Mouse (Mus musculus): ENCODE data around the gene Dgkh. TPM values are rescaled to one million over a fixed set of nuclear protein-coding genes. Genes with fewer than 3 reads are reported as not detected.
"Not testable (repeated sequence)": the region's sequence is repeated elsewhere in the genome, so short reads cannot be mapped to it uniquely, and the experiment has no call there.

Dgkh gene
- total RNA-seq (2021), result 1 to 10 TPM; 6.9 to 7.0 TPM
- 0.58 and 0.59 TPM in 2 replicates for polyA plus RNA-seq (2012; rRNA removed)
- long read RNA-seq, full-length matches to known transcripts, result 1 of 1 reads
- long read RNA-seq, partial matches to known transcripts, result 0 of 1 reads
- long read RNA-seq, other reads (novel, unspliced or antisense), result 0 of 1 reads

DNA sequence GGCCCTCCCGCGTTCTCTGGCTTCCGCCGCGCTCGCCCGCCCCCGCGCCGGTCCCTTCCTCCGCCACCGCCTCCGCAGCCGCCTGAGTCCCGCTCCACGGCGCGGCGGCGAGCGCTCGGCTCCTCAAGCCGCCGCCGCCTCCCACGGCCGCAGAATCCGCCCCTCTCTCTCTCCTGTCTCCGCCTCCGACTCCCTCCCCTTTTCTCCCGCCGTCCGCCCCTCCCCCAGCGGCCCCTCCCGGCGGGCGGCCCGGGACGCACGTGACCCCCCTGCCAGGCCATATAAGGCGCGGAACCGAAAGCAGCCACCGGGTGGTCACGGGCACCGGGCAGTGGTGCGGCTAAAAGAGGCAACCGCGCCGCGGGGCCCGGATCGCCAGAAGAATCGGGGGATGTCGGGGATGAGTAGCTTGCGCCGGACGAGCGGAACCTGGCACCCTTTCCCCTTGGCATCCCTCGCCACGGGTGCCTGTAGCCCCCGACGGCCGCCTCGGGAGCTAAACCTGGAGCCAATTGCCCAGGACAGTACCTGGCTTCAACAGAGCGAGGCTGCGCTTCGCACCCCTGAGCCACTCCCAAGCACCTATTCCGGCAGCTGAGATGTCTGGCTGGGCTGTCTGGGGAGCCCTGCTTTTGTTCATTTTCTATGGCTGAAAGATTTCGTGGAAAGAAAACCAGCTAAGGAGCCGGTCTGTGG is at the start of gene Dgkh:
Dgkh (minus strand) TSS at position 160 of the 696 bp plus-strand sequence.
- peak; percentile 96 for DNase-seq

DNA sequence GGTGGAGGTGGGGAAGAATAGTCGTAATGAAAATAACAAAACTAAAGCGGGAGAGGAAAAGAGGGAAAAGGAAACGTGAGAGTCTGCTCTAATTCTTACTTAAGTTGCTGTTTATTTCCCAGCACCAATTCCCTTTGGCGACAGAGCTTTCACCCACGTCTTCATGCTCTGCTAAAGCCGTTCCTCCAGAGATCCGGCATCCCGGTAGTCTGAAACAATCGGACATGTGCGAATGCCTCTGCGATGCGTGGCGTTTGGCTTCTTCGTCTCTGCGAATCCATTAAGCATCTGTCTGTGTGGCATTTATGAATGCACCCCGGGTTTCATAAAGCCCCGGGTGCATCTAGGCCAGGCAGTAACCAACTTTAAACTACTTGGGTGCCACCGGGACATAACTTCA is 44.6 kb upstream of the Dgkh start:
- no peak for DNase-seq

DNA sequence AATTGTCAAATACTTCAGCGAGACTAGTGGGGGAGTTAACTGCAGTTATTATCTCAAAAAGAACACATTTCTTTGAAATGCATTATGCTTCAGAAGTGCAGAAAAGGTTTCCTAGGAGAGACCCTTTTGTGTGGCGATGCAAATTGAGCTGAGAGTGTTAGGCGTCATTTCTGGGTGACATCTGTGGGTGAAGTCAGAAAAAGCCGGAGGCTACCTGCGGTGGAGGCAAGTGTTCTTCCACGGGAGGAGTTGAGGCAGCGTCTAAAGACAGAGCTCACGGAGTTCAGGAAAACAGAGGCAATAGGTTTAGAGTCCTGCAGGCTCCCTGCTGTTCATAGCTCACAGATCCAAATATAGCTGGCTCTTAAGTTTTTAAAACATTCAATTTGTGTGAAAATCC is 44.1 kb upstream of the Dgkh start:
- DNase-seq, result no peak

DNA sequence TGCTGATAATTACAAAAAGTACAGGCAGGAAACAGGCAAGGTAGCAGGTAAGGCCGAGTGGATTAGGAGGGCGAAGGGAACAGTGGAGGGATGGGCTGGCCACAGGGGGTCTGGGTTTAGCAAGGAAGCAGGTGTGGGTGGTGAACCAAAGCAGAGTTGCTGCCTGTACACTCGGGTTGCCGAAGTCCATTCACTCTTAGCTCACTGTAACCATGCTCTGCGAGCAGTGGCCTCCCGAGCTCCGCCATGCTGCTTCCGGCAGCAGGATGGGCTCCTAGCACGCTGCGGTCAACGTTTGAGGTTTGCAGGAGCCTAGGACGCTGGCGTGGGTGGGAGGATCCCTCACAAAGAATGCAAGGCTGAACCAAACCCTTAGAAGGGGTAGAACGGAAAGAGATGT is 43.1 kb upstream of the Dgkh start:
- no peak for DNase-seq

DNA sequence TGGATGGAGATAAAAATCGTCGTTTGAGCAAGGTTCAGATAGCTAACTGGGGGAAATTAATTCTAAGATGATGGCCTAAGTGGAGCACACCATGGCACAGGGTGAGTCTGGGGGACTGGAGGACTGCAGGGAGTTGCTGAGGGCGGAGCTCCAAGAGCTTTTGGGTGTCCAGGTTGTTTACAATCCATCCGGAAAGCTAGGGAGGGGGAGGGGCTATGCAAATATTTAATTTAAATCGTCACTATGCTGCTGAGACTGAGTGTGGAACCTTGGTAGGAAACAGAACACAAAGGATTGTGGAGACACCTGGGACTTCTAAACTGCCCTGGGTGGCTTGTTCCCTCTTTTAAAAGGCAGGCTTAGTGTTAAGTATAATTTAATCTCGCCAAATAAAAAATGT is 42.6 kb upstream of the Dgkh start:
- no peak for DNase-seq

DNA sequence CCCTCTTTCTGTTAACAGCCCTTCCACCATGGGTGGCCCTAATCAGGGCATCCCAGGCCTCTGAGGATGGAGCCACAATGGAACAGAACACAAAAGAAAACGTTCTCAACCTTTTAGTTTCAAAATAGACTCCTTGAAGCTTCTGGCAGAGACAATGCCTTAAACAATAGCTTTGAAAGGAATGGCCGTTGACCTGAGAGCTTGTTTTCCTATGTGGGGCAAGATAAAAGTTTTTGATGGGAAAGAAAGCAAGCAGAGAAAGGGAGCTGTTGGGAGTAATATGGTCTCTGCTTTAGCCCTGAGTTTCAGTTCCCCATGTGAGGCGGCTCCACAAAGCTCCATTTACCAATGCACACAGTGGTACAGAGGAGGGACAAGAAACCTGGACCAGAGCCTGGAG is 37.9 kb upstream of the Dgkh start:
- no peak for DNase-seq

DNA sequence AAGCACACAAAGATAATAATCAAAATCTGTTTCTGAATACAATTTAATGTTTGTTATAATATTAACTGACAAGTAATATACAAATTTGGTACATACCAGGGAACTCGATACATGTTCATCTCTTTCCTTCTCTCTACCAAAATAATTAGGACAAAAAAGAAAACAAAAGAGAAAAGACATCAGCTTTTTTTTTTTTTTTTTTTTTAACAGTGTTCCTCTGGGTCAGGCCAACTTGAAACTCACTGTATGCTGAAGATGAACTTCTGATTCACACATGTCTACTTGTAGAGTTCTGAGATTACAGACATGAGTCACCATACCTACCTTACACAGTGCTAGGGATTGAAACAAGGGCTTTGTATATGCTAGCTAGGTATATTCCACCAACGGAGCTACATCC is 28.5 kb upstream of the Dgkh start:
- DNase-seq, result no peak

DNA sequence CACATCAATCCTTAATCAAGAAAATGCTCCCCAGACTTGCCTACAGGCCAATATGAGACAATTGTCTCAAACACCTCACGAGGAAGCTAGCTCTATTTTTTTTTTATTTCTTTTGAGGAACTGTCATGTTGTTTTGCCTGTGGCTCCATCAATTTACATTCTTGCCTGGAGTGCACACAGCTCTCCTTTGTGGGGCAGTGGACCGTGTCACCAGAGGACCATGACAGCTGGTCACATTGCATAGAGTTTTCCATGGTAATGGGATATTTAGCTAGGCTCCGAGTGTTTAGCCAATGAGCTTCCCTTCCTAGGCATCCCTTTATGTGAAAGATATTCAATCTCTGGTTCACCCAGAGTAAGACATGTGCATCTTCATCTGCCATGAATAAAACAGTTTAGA is 26.9 kb upstream of the Dgkh start:
- DNase-seq, result no peak

DNA sequence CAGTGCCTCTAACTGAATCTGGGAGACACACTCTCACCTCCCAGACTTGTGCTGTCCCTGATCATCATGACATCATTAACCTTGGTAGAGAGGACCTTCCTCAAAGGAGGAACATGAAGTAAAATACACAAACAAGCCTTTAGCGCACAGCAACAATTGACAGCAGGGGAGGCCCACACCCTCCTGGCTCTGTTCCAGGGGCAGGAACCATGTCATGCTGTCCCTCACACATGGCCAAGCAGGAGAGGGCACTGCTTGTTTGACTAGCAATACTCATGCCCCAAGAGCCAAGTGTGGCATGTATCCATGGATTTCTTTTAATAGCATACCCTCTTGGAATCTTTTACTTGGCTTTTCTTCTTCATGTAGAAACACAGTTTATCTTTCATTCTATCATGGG is 22.7 kb upstream of the Dgkh start:
- DNase-seq, result no peak

DNA sequence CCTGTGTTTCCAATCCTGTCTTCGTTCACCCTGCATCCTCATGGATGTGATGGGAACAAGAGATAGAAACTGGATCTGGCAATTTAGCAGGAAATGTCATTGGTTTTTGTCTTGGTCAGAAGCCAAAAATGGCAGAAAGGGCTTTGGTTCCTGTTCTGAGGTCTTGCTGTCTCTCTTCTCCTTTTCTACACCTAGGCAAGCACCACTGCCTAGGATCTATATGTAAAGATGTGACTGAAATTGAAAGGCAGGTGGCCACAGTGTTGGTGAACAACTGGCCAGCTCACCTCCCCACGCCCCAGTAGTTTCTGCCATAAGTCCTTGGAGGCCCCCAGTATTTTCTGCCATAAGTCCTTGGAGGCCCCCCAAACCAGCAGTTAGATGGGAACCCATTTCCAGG is 16.1 kb upstream of the Dgkh start:
- DNase-seq, result no peak

DNA sequence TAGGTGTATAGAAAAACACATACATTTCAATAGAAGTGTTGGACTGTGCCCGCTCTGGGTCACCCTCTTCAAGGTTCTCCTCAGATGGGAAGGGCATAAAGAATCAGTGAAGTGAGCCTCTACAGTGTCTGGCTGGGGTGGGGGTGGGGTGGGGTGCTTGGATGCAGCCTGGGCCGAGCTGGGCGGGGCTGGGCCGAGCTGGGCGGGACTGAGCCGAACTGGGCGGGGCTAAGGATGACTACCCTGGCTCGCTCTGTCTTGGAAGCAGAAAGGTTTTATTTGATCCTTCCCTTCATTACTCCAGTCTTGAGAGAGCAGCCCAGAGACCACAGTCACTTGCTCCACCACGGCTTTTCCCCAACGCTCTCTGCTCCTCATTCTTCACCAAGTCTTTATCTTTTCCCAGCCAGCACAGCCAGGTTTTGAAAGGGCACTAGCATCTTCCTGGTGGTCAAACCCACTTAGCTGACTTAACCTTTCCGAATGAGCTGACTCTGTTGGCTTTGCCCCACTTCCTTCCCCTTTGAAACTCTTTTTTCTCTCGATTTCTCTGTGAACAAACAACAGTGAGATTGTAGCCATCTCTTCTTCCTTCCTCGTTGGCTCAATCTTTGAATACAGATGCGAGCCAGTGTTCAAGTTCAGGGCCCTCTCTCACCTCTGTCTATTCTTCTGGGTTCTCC is 15.5 kb upstream of the Dgkh start:
- no peak for DNase-seq

DNA sequence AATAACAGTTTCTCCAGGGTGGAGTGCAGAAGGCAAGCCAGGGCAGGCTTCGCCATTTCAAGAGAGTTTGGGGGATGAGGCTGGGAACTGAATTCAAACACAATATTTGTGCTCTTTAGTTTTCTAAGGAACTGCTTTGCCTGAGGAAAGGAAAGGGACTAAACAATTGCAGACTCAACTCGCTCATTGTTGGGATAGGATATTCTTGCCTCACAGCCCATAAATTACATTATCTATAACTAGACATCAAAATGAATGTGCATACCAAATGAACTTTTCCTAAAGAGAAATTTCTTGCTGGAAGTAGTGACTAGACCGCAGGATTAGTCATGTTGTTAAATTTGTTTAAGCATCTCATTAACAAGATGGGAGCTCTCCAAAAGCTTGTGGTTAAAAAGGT is 14.9 kb upstream of the Dgkh start:
- DNase-seq, result no peak

DNA sequence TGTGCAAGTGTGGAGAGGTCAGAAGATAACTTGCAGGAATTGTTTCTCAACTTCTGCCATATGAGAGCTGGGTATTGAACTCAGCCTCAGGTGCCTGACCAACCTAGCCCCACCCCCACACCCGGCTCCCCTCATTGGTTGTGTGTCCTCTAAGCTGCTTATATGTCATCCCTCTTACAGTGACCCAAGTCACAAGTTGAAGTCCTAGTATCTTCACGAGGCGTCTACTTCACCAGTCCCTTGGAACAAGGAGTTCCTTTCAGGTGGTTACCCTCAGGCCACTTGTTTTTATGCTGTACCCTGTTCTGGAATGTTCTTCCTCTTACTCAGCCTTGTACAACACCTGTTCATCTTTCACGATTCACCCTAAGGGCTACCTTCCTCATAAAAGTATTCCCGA is 2.0 kb upstream of the Dgkh start:
- DNase-seq, result no peak

DNA sequence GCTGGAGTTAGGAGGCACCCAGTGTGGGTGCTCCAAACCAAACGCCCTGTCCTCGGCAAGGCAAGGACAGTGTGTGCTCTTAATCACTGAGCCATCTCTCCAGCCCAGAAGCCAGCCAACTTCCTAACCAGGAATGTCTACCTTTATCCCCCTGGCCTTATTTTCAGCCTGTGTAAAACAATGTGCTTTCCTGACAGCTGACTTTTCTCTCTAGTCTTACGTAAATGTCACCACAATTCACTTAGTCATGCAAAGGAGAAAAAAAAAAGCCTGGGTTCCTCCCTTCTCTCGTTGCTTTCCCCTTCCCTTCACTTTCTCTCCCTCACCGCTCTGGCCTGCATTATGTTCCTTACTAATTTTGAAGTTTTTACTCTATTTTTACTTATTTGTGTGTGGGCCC is 1.6 kb upstream of the Dgkh start:
- not testable (repeated sequence) for DNase-seq

DNA sequence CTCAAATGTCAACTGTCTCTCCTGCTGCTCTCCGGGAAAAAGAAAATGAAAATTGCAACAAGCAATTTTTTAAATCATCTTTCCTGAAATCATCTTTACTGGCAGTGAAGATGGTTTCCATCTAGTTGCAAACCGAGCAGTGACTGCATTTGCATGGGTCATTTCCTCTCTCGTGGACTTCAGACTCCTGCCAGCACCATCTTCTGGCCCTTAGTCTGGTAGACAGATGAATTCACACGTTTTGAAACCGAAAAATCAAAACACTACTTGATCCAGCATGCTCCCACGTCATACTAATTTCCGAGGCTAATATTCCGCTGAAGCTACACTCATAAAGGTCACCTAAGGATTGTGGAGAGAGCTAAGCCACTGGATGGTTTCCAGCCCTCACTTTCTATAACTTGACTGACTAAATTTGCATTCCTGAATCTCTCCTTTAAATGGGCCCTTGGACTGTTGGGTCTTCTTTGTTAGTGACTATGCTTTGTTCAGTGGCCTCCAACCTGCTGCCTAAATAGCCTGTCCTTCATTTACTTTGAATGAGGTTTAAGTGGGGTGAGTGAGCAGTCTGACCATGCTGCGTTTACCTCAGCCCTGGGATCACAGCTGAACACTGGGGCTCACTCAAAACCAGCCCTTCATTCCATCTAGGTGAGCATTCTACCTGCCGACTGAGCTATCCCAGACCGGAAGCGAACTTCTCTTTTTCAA is 945 bp upstream of the Dgkh start:
- DNase-seq, result peak; percentile 33

DNA sequence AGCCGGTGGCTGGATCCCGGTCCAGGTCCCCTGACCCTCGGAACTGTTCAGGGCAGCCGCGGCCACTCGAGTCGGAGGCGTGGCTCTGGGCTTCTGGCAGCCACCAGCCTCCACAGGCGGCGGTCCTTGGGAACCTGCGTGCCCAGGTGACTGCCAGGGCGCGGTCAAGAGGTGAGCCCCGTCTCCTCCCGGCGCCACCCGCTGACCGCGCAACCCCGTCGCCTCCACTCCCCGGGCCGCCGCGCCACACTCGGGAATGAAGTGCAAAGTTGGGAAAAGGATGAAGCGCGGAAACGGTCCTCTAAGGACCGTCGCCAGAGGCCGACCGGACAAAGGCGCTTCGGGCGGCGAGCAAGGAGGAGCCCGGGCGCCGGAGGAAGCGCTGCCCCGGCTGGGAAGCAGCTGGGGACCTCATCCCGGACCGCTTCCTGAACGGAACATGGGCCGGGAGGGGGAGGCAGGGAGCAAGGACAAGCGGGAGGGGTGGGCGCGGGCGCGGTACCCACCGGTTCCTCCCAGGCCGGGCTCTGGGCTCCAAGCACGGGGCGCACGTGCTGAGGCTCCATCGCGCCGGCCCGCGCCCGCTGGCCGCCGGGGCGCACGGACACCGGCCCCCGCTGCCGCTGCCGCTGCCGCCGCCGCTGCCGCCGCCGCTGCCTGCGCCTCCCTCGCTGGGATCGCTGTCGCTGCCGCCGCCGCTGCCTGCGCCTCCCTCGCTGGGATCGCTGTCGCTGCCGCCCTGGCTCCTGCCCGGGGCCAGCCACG is 542 bp downstream of the Dgkh start:
- peak; percentile 65 for DNase-seq

DNA sequence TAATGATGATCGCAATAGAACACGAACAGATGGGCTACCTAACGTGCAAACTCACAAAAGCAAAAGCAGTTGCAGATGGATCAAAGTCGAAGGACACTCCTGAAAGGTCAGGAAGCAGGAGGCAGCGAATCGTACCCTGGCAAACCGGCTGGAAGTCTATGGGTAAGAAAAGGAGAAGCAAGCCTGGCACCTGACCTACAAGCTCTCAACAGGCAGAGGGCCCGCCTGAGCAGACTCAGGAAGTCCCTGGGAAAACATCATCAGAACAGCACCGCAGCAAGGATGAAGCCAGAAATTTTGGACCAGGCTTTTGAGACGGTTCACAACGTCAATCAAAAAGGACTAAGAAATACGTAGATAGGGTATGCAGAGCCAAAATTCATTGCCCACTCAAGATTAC is 1.3 kb downstream of the Dgkh start:
- peak; percentile 33 for DNase-seq

DNA sequence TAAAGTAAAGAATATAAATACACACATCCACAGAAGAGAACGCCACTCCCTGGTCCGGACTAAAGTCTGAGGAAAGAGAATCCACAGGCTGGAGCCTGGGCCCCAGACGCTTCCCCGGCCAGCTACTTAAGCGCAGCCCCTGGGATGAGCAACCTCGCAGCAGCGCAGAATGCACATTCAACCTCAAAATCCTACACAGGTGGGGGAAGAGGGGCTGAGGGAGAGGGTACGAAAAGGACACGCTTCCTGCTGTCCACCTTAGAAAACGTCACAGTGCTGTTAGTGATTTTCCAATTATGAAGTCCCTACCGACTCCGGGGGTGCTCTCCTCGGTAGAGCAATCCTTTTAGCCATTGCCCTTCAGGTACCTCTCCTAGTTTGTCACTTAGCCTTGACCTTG is 6.6 kb downstream of the Dgkh start:
- no peak for DNase-seq

DNA sequence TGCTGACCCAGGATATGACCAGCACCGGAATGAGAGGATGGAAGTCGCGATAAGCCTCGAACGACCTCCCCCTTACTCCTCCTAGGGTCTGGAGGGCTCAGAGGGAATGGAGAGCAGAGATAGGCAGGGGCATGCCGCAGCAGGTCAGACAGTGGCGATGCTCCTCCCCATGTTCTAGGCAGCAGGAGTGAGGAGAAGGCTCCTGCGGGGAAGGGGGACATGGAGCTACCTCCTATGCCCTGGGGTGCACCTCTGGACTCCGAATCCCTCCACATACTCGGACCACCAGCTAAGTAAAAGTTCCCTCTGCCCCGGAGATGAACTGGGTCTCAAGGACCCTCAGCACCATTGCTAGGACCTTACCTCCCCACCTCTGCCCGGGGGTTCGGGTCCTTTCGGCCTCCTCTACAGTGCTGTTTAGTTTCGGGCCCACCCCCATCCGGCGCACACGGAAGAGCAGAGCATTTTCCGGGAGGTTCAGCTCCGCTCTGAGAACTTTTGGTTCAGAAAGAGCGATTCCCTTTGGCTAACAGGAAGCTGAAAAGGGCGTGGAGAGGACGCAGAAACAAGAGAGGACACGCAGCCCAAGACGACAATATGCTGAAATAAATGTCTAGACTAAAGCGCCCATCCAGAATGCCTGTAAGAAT is 7.1 kb downstream of the Dgkh start:
- no peak for DNase-seq

DNA sequence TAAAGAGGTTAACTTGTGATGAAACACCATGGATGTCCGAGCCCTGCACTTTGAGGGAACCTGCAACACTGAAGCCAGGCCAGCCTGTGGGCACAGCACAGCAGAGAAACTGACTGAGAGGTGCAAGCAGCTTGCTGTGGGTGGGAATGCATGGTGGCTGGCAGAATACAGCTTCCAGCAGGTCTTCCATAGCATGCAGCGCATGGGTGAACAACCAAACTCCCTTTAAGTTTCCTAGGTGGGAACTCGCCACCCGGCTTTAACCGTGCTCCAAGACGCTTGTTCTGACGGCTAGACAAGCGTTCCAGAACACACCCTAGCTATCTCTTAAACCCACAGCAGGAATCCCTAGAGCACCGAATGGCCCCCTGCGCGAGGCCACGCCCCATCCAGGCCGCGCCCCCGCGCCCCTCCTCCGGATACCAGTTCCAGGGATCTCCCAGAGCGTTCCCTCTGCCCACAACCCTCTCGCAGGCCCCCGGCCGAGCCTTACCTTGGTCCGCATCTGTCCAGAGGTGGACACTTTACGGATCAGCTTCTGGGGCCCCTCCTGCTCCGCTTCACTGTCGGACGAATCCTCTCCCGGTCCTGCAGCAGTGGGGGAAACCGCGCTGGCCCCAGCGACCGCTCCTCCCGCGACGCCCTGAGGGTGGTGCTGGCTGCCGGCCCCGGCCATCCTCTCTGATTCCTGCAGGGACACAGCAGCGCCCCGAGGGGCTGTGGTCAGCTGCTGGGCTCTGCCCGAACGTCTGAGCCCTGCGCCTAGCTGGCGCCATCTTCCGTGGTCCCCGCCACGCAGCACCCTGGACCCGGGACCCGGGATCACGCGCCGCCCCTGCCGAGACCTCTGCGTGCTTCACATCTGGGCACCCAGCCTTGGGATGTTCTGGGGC is 7.9 kb downstream of the Dgkh start:
- peak; percentile 81 for DNase-seq

DNA sequence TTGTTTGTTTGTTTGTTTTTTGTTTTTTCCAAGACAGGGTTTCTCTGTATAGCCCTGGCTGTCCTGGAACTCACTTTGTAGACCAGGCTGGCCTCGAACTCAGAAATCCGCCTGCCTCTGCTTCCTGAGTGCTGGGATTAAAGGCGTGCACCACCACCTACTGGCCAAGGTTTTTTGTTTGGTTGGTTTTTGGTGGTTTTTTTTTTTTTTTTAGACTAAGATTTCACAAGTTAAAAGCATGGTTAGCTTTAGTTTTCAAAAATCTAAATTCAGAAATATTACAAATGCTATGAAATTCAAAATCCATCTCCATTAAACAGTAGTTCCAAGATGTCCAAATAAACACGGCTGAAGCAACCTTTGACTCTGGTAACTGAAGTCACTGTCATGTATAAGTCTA is 8.9 kb downstream of the Dgkh start:
- not testable (repeated sequence) for DNase-seq
